18 mouse cellular contexts compared by ENCODE assay signal in genomic region chr12:109543281-109543923, GRCm38 (mm10). TPM values are rescaled to one million over a fixed set of nuclear protein-coding genes. Genes with fewer than 3 reads are reported as not detected.
DNase-seq lines count a peak whose midpoint lies in the region; ATAC-seq and TF ChIP-seq lines count a peak whose summit lies in the region.
"Had no signal": no experiment of that assay in that cellular context is flagged by ENCODE, and none has a peak within 500 bp of the region (broad histone marks: within the 10 kb centered on the region; RNA-seq: fewer than 3 reads in every experiment).

No protein-coding gene starts in this region.

- 0 out of 2 replicates have a peak, but pooled peaks cover 4% of the 10 kb centered on the region for H3K9me3 ChIP-seq in forebrain, postnatal 0 days (ENCODE audit: low read length)
- H3K9me3 ChIP-seq in forebrain, embryonic 13.5 days (replicated peaks): peaks cover 38% of the 10 kb centered on the region
- peaks cover 8% of the 10 kb centered on the region; the same call in 1 of the 2 replicates for H3K9me3 ChIP-seq in lung, postnatal 0 days (ENCODE audit: low read length)
- H3K9me3 ChIP-seq in neural tube, embryonic 15.5 days (replicated peaks): no peaks in the 10 kb centered on the region

- no peak overlapping the region for H3K27ac ChIP-seq in forebrain, postnatal 0 days (ENCODE audit: low read depth, low read length)
- no peak overlapping the region for H3K27ac ChIP-seq in forebrain, embryonic 13.5 days
- no peak overlapping the region for H3K27ac ChIP-seq in lung, postnatal 0 days (ENCODE audit: low read length)
- no peak overlapping the region for H3K27ac ChIP-seq in neural tube, embryonic 15.5 days (replicated peaks)
- H3K27ac ChIP-seq: embryonic facial prominence, embryonic 10.5 days; intestine, embryonic 15.5 days; kidney, embryonic 15.5 days; liver, embryonic 12.5 days had no signal

- DNase-seq in forebrain, postnatal 0 days: no peak
- DNase-seq in lung, postnatal 0 days (ENCODE audit: low spot score): peak; percentile 56
- DNase-seq in lung, postnatal 25 days (ENCODE audit: low spot score): no peak
- DNase-seq in R1 (ENCODE audit: low read depth, low spot score): peak; percentile 95
- DNase-seq in right cerebral cortex, adult 2 months (ENCODE audit: low spot score in 2 of 2): no peak

- ATAC-seq in forebrain, postnatal 0 days: no peak
- no peak for ATAC-seq in forebrain, embryonic 13.5 days
- ATAC-seq in lung, postnatal 0 days: no peak
- peak; percentile 13; the same call in 1 of the 2 replicates for ATAC-seq in neural tube, embryonic 15.5 days (ENCODE audit: low FRiP score)

- no peaks in the 10 kb centered on the region for H3K27me3 ChIP-seq in forebrain, postnatal 0 days (ENCODE audit: insufficient read depth, low read length)
- no peaks in the 10 kb centered on the region for H3K27me3 ChIP-seq in forebrain, embryonic 13.5 days
- no peaks in the 10 kb centered on the region for H3K27me3 ChIP-seq in lung, postnatal 0 days (replicated peaks; ENCODE audit: insufficient read depth, low read length)
- H3K27me3 ChIP-seq in neural tube, embryonic 15.5 days (replicated peaks): no peaks in the 10 kb centered on the region
- H3K27me3 ChIP-seq: heart, embryonic 12.5 days; intestine, embryonic 15.5 days had no signal

- H3K4me2 ChIP-seq in forebrain, postnatal 0 days (ENCODE audit: low read depth): 0 out of 2 replicates have a peak overlapping the region, but pooled peaks have one; percentile 2
- H3K4me2 ChIP-seq in forebrain, embryonic 13.5 days: no peak overlapping the region
- H3K4me2 ChIP-seq in lung, postnatal 0 days (replicated peaks; ENCODE audit: low read depth, low read length): no peak overlapping the region
- H3K4me2 ChIP-seq in neural tube, embryonic 15.5 days: peak overlapping the region; percentile 37
- H3K4me2 ChIP-seq: kidney, embryonic 15.5 days; liver, embryonic 12.5 days had no signal

- H3K4me1 ChIP-seq in forebrain, postnatal 0 days (ENCODE audit: insufficient read depth): no peaks in the 10 kb centered on the region
- peaks cover 35% of the 10 kb centered on the region for H3K4me1 ChIP-seq in forebrain, embryonic 13.5 days
- no peaks in the 10 kb centered on the region for H3K4me1 ChIP-seq in lung, postnatal 0 days (ENCODE audit: insufficient read depth, low read depth, low read length)
- peaks cover 14% of the 10 kb centered on the region for H3K4me1 ChIP-seq in neural tube, embryonic 15.5 days
- H3K4me1 ChIP-seq: heart, embryonic 12.5 days had no signal

- 62% methylated on average over 4 of the region's 4 CpGs for WGBS in forebrain, postnatal 0 days
- 83% methylated on average over 4 of the region's 4 CpGs for WGBS in forebrain, embryonic 13.5 days
- WGBS in lung, postnatal 0 days: 55% methylated on average over 4 of the region's 4 CpGs
- 79% methylated on average over 4 of the region's 4 CpGs for WGBS in neural tube, embryonic 15.5 days

- H3K4me3 ChIP-seq in forebrain, postnatal 0 days (ENCODE audit: low read depth, low read length): peak overlapping the region; percentile 9; the same call in 1 of the 2 replicates
- no peak overlapping the region for H3K4me3 ChIP-seq in forebrain, embryonic 13.5 days
- H3K4me3 ChIP-seq in lung, postnatal 0 days (ENCODE audit: low read depth, low read length): no peak overlapping the region
- H3K4me3 ChIP-seq in neural tube, embryonic 15.5 days (replicated peaks): peak overlapping the region; percentile 28

- H3K36me3 ChIP-seq in forebrain, postnatal 0 days (ENCODE audit: insufficient read depth): peaks cover 23% of the 10 kb centered on the region
- peaks cover 26% of the 10 kb centered on the region for H3K36me3 ChIP-seq in forebrain, embryonic 13.5 days (ENCODE audit: poor library complexity, severe bottlenecking)
- H3K36me3 ChIP-seq in lung, postnatal 0 days (ENCODE audit: insufficient read depth, low read length): no peaks in the 10 kb centered on the region
- peaks cover 18% of the 10 kb centered on the region for H3K36me3 ChIP-seq in neural tube, embryonic 15.5 days
- H3K36me3 ChIP-seq: intestine, embryonic 15.5 days had no signal

- TF ChIP-seq EP300 in lung, postnatal 0 days (IDR thresholded peaks at IDR 0.05): no peak

- no peak overlapping the region for H3K9ac ChIP-seq in forebrain, postnatal 0 days
- H3K9ac ChIP-seq in forebrain, embryonic 13.5 days: no peak overlapping the region
- H3K9ac ChIP-seq in lung, postnatal 0 days (replicated peaks; ENCODE audit: low read depth): no peak overlapping the region
- H3K9ac ChIP-seq in neural tube, embryonic 15.5 days (replicated peaks): no peak overlapping the region
- H3K9ac ChIP-seq: heart, embryonic 12.5 days; intestine, embryonic 15.5 days; kidney, embryonic 15.5 days; liver, embryonic 12.5 days; lung, embryonic 14.5 days had no signal

- TF ChIP-seq CTCF in forebrain, postnatal 0 days (IDR thresholded peaks at IDR 0.05; ENCODE audit: low read depth): no peak
- no peak for TF ChIP-seq CTCF in lung, postnatal 0 days (IDR thresholded peaks at IDR 0.05)

RNA-seq across cellular contexts. Expression of gene Rtl1, which starts 56.7 kb away (rescaled TPM):
- 0.23 and 0.57 TPM in 2 replicates for total RNA-seq in forebrain, postnatal 0 days (2014; rRNA removed)
- polyA plus RNA-seq in forebrain, postnatal 0 days (2015; fragmentation: Nextera tagmentation; extraction: Ambion mirVana): 0.10 and 0.30 TPM in 2 replicates
- 0.99 and 1.5 TPM in 2 replicates for polyA plus RNA-seq in forebrain, embryonic 13.5 days (2015; fragmentation: Nextera tagmentation; extraction: Ambion mirVana)
- polyA plus RNA-seq in lung, postnatal 0 days (2015; fragmentation: Nextera tagmentation; extraction: Ambion mirVana): 0.13 and 0.14 TPM in 2 replicates
- polyA plus RNA-seq in neural tube, embryonic 15.5 days (2015; fragmentation: Nextera tagmentation; extraction: Ambion mirVana): 1.7 and 2.6 TPM in 2 replicates
- total RNA-seq: gastrocnemius, adult 18-20 months; layer of hippocampus, postnatal 36 days; neutrophil, adult 5-6 weeks had no signal
- polyA plus RNA-seq: gonadal fat pad, adult 2 months; large intestine, adult 2 months had no signal

Comparison
In these comparisons a context has a peak if more than half of its experiments do, and no peak if none do; other contexts are left out.
1. DNase-seq: peak in lung, postnatal 0 days (single experiment) and R1 (single experiment); none in forebrain, postnatal 0 days (single experiment), lung, postnatal 25 days (single experiment) and right cerebral cortex, adult 2 months (0 of 2).
2. H3K4me2 ChIP-seq: peak in forebrain, postnatal 0 days (single experiment) and neural tube, embryonic 15.5 days (single experiment); none in forebrain, embryonic 13.5 days (single experiment) and lung, postnatal 0 days (single experiment).
3. H3K4me3 ChIP-seq: peak in forebrain, postnatal 0 days (single experiment) and neural tube, embryonic 15.5 days (single experiment); none in forebrain, embryonic 13.5 days (single experiment) and lung, postnatal 0 days (single experiment).